Mouse (Mus musculus): ENCODE measurements around the gene Col4a1. TPM values are rescaled to one million over a fixed set of nuclear protein-coding genes. Genes with fewer than 3 reads are reported as not detected.

The Col4a1 gene
- polyA plus RNA-seq, 1 experiment from 2014 or later: 93.3 TPM

DNA sequence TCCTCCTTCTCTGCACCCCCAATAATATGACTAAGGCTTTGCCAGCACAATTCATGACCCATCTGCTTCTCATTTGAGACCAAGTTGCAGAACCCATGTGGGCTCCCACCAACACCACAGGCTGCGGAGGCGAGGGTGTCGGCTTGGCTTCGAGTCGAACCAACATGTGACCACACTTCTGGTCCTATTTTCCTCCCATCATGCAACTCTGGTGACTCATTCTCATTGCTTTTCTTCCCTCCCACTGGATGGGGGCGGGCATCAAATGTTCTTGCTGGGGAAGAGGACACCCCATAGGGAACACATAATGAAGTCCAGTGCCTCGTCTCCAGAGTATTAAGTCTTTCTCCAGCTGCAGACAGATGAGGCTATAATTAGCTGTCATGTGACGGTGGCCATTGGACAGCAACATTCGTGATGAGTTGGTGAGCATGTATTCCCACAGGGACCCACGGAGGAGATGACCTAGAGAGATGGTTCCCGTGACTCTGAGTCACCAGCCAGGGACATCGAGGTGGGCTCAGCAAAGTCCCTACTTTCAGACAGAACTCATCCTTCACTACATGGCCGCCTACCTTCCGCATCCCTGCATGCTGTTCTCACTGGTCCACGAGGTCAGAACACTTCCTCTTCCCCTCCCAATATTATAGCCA, 39.0 kb downstream of the Col4a1 start:
- Histone ChIP-seq H3K4me2 (no peak overlapping the region), H3K36me3 (no peaks in the 10 kb centered on the region), H3K9me3 (no peaks in the 10 kb centered on the region), H3K27ac (no peak overlapping the region), H3K9ac (no peak overlapping the region), H3K4me1 (replicated peaks) (peaks cover 14% of the 10 kb centered on the region), H3K4me3 (no peak overlapping the region), H3K27me3 (no peaks in the 10 kb centered on the region)
- WGBS: 89% methylated on average over 15 of the region's 15 CpGs
- ATAC-seq (ENCODE audit: low FRiP score): no peak

DNA sequence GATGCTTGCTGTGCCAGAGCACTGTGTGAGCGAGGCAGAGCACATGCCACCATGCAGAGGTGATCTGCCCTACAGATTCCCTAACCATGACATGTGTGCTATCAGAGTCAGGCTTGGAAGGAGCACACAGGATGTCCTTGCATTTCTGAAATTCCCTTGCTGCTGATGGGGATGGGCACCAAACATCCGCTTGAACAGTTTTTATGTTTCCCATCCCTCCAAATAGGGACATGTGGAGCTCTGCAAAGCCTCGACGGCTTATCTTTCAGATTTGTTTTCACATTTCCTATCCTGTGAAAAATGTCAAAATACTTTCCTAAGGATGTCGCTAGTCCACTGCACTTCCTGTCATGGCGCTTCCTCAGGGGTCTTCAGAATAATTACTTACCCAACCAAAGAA, 40.4 kb downstream of the Col4a1 start:
- Histone ChIP-seq H3K9ac (no peak overlapping the region), H3K27ac (no peak overlapping the region), H3K36me3 (no peaks in the 10 kb centered on the region), H3K27me3 (no peaks in the 10 kb centered on the region), H3K4me1 (replicated peaks) (0 out of 2 replicates have a peak, but pooled peaks cover 4% of the 10 kb centered on the region), H3K4me3 (no peak overlapping the region), H3K4me2 (no peak overlapping the region), H3K9me3 (no peaks in the 10 kb centered on the region)
- ATAC-seq (ENCODE audit: low FRiP score): no peak
- WGBS: 91% methylated on average over 6 of the region's 6 CpGs

DNA sequence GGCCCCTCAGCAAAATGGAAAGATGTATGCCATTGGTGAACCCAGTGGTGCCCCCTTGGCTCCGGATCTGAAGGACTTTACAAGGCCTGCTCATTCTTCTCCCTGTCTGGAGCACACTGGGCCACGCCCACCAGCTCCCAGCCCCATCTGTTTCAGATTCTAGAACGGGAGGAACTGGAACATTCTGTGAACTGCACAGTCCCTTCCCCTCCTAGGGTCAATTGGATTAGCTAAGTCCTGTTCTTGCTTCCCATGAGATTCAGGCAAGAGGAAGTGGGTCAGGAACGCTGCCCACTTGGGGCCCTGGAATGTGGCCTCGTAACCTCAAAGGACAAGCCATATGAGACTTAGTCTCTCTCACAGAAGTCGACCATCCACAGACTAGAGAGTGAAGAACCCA, 41.8 kb downstream of the Col4a1 start:
- H3K27ac ChIP-seq: no peak overlapping the region
- 0 out of 2 replicates have a peak, but pooled peaks cover 4% of the 10 kb centered on the region for H3K4me1 ChIP-seq (replicated peaks)
- H3K36me3 ChIP-seq: no peaks in the 10 kb centered on the region
- no peaks in the 10 kb centered on the region for H3K9me3 ChIP-seq
- H3K4me3 ChIP-seq: no peak overlapping the region
- H3K27me3 ChIP-seq: no peaks in the 10 kb centered on the region
- no peak overlapping the region for H3K4me2 ChIP-seq
- H3K9ac ChIP-seq: no peak overlapping the region
- 75% methylated on average over 6 of the region's 6 CpGs for WGBS
- no peak for ATAC-seq (ENCODE audit: low FRiP score)

DNA sequence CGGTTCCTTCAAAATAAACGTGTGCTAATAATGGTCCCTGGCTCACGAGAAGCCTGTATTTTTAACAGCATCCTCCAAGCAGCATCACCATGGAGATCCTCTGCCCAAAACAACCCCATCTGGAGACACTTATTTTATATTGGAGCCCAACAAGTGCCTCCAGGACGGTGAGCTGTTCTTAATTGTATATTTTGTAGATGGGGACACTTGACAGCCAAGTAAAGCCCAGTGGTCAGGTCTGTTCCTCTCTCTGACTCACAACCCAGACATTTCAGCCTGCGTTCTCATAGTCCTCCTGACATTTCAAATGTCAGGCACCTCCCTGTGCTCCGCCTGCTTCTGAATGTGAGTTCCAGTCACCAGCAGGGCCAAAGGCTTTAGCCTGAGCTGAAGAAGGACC, 43.9 kb downstream of the Col4a1 start:
- 82% methylated on average over 6 of the region's 6 CpGs for WGBS
- ATAC-seq (ENCODE audit: low FRiP score): no peak
- no peaks in the 10 kb centered on the region for H3K4me1 ChIP-seq (replicated peaks)
- no peak overlapping the region for H3K4me2 ChIP-seq
- H3K9me3 ChIP-seq: no peaks in the 10 kb centered on the region
- H3K27ac ChIP-seq: no peak overlapping the region
- H3K27me3 ChIP-seq: no peaks in the 10 kb centered on the region
- no peak overlapping the region for H3K9ac ChIP-seq
- H3K36me3 ChIP-seq: no peaks in the 10 kb centered on the region
- no peak overlapping the region for H3K4me3 ChIP-seq

DNA sequence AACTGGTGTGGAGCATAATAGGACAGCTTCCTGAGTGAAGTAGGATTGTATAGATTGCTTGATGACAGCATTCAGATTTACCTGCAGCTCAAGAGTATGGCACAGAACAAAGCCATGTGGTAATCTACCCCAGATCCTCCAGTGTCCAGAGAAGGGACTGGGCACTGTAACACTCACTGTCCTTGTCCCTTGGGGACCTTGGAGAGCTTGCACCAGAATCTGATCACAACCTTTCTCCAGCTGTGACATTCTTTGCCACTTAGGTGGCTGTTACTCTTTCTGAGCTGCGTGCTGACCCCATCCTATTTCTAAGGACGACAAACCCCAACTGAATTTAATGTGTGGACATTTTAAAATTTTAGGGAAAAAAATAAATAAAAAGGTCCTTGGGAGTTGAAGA, 46.2 kb downstream of the Col4a1 start:
- Histone ChIP-seq H3K9ac (no peak overlapping the region), H3K27me3 (no peaks in the 10 kb centered on the region), H3K4me3 (no peak overlapping the region), H3K36me3 (no peaks in the 10 kb centered on the region), H3K4me1 (replicated peaks) (no peaks in the 10 kb centered on the region), H3K27ac (no peak overlapping the region), H3K4me2 (no peak overlapping the region), H3K9me3 (no peaks in the 10 kb centered on the region)
- 87% methylated on average over 2 of the region's 2 CpGs for WGBS
- no peak for ATAC-seq (ENCODE audit: low FRiP score)

DNA sequence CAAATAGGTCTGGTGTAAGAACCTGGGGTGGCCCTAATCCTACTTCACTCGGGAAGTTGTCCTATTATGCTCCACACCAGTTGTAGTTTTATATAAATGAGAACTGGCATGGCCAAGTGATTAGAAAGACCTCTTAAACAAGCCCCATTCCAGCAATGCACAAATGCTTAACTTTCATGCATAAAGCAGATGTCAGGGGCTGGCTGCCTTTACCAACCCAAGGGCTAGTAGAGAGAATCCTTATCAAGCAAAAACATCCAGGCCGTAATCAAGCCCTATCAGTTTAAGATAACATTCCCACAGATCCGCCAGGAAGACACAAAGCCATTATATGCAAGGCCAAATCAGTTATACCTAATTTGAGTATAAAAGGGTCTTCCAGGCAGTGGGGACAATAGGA, 46.7 kb downstream of the Col4a1 start:
- Histone ChIP-seq H3K27ac (no peak overlapping the region), H3K4me2 (no peak overlapping the region), H3K9me3 (no peaks in the 10 kb centered on the region), H3K27me3 (no peaks in the 10 kb centered on the region), H3K9ac (no peak overlapping the region), H3K4me3 (no peak overlapping the region), H3K4me1 (replicated peaks) (no peaks in the 10 kb centered on the region), H3K36me3 (no peaks in the 10 kb centered on the region)
- ATAC-seq (ENCODE audit: low FRiP score): no peak
- WGBS: 74% methylated on average over 3 of the region's 3 CpGs

DNA sequence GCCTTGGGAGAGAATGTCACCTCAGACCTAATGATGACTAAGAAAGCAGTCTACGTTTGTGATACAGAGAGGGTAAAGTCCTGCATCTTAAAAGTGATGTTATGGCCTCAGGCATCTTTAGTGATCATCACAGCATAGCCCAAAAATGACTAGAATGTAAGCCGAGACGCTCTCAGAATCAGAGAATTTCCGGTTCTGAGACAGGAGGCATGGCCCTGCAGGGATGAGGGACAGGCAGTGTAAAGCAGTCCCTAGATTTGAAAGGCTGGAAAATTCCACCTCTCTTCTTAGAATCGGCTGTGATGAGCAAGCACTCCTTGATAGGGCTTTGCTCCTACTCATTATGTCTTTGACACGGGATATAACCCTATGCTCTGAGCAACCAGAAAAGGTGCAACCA, 48.8 kb downstream of the Col4a1 start:
- no peak overlapping the region for H3K4me3 ChIP-seq
- no peaks in the 10 kb centered on the region for H3K36me3 ChIP-seq
- no peaks in the 10 kb centered on the region for H3K9me3 ChIP-seq
- no peak overlapping the region for H3K4me2 ChIP-seq
- no peak overlapping the region for H3K27ac ChIP-seq
- no peak for ATAC-seq (ENCODE audit: low FRiP score)
- no peaks in the 10 kb centered on the region; the same call in 1 of the 2 replicates for H3K27me3 ChIP-seq
- peaks cover 6% of the 10 kb centered on the region; the same call in 1 of the 2 replicates for H3K4me1 ChIP-seq (replicated peaks)
- WGBS: 87% methylated on average over 6 of the region's 6 CpGs
- H3K9ac ChIP-seq: no peak overlapping the region

DNA sequence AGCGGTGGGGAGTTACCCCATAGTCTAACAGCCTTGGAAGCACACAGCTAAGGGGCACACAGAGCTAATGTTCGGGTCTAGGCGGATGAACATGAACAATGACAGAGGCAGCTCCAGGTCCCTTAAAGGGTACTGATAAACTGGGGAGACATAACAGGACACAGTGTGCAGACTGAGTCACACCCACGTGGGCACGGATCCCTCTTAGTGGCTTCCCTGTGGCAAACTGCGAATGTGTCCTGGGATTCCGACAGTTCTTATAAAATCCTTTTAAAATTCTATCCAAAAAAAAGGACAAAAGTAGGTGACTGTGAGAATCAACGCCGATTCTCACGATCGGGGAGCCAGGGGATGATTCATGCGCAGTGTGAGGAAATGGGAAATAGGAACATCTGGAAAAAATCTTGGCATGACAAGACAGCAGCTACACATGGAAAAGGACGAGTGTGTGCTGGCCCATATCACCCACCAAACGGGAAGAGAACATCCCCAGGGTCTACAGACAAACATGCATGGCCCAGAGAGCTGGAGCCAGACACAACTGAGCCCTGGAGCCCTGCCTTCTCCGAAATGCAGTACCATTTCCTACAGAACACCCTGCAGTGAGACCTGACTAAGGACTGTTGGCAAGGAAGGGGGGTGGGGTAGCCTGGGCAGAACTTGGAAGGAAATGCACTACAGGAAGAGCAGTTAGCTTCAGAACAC, 50.4 kb downstream of the Col4a1 start:
- H3K9me3 ChIP-seq: no peaks in the 10 kb centered on the region
- no peak overlapping the region for H3K27ac ChIP-seq
- no peaks in the 10 kb centered on the region; the same call in 1 of the 2 replicates for H3K27me3 ChIP-seq
- H3K4me2 ChIP-seq: no peak overlapping the region
- 82% methylated on average over 15 of the region's 15 CpGs for WGBS
- no peak overlapping the region for H3K9ac ChIP-seq
- H3K4me3 ChIP-seq: no peak overlapping the region
- ATAC-seq (ENCODE audit: low FRiP score): no peak
- H3K36me3 ChIP-seq: no peaks in the 10 kb centered on the region
- peaks cover 6% of the 10 kb centered on the region; the same call in 1 of the 2 replicates for H3K4me1 ChIP-seq (replicated peaks)

DNA sequence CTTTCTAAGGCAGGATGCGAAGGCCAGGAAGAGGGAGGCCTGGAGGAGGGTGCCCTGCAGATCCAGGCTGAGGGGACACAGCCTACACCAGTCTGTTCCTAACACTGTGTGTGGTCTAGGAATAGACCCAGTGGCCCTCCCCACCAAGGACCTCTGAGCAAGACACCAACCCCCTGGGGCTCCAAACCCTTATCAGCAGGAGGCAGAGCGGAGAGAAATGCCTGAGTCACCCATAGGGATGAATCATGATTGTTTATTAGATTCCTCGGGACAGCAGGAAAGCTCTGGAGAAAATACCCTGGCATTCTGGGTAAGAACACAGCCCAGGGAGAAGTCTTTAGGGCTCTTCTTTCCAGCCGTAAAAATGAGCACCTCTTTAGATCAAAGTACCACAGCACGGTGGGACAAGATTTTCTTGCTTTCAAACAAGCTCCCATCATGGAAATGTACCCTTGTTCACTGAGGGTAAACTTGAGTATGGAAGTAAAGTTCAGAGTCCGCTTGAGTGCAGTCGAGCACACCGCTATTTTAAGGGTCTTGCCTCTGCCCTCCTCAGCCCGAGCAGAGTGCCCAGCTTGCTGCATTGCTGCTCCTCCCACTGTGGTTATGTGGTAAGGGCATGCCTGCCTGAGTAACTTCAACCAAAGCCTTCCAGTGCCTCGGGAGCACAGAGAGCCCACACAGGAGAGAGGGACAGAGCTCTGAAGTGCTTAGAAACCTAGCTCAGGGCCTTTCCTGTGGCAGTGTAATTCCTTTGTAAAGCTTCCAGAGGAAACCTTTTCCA, 52.6 kb downstream of the Col4a1 start:
- WGBS: 51% methylated on average over 10 of the region's 10 CpGs
- H3K27me3 ChIP-seq: no peaks in the 10 kb centered on the region; the same call in 1 of the 2 replicates
- H3K36me3 ChIP-seq: no peaks in the 10 kb centered on the region
- H3K4me2 ChIP-seq: no peak overlapping the region
- peaks cover 6% of the 10 kb centered on the region; the same call in 1 of the 2 replicates for H3K4me1 ChIP-seq (replicated peaks)
- no peak overlapping the region for H3K9ac ChIP-seq
- H3K9me3 ChIP-seq: no peaks in the 10 kb centered on the region
- no peak for ATAC-seq (ENCODE audit: low FRiP score)
- no peak overlapping the region for H3K27ac ChIP-seq
- H3K4me3 ChIP-seq: no peak overlapping the region

DNA sequence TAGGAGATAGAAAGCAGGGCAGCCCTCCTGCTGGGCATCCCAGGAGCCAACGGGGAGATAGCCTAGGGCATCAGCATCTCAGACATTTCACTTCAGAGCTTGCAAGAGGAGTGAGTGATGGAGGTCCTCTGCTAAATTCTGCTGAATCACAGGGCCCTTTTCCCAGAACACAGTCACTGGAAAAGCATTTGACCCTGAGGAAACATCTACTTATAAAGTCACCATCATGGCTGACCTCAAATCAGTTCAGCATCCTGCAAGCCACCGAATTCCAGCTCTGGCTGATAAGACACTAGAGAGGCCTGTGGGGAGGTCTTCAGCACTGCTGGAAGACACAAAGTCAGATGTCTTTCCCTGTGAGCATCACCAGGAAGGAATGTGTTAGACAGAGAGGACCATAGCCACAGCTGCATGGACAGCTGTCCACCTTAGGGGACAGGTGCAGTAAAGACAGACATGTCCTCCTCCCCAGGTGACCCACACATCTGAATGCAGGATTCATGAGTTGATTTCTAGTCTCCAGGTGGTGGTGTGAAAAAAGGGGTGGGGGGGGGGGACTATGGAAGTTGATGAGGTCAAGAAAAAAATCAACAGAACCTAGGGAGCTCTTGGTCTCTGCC, 54.0 kb downstream of the Col4a1 start:
- WGBS: 83% methylated on average over 2 of the region's 2 CpGs
- no peaks in the 10 kb centered on the region for H3K36me3 ChIP-seq

DNA sequence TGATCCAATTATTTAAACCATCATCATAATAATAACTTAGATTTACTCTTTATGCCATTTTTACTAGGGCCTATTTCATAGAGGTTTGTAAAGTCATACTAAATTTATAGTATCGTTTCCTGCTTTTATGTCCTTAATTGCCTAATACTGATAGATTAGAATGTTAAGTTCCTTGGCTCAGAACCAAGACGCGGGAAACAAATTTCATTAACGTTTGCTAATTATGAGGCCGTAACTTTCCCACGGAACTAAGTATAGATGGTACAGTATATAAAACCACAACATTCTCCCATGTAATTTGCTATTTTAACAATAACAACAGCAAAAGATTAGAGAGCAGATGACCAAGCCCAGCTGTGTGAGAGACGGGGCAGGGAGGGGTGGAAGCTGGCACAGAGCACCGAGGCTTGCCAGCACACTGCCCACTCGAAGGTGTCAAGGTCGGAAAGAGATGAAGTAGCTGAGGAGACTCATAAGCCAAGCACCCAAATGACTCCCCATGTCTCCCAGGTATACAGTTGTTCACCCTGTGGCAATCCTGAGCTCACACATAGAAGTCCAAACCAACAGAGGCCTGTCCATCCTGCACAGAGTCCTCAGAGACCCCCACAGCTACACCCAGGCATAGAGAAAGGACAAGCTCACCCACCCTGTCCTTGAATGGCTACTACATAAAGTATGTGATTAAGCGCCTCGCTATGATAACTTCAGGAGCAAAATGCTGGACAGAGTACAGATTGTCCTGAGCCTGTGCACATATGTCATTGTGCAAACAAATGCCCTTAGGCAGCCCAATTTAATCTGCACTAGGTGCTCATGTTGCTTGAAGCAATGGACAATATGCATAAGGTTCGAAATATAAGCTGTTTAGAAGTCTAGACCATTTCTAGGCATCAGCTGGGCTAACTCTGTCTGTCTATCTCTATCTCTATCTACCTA, 55.3 kb downstream of the Col4a1 start:
- Histone ChIP-seq H3K27me3 (no peaks in the 10 kb centered on the region; the same call in 1 of the 2 replicates), H3K9ac (no peak overlapping the region), H3K4me3 (no peak overlapping the region), H3K36me3 (no peaks in the 10 kb centered on the region), H3K4me2 (no peak overlapping the region), H3K27ac (no peak overlapping the region), H3K4me1 (replicated peaks) (peaks cover 6% of the 10 kb centered on the region; the same call in 1 of the 2 replicates), H3K9me3 (no peaks in the 10 kb centered on the region)
- WGBS: 86% methylated on average over 13 of the region's 13 CpGs
- no peak for ATAC-seq (ENCODE audit: low FRiP score)

More for the DNA sequence above, 54.0 kb downstream of the Col4a1 start:
- no peaks in the 10 kb centered on the region; the same call in 1 of the 2 replicates for H3K27me3 ChIP-seq
- H3K4me1 ChIP-seq (replicated peaks): peaks cover 6% of the 10 kb centered on the region; the same call in 1 of the 2 replicates
- no peak overlapping the region for H3K4me3 ChIP-seq
- no peak overlapping the region for H3K27ac ChIP-seq
- H3K9me3 ChIP-seq: no peaks in the 10 kb centered on the region
- H3K9ac ChIP-seq: no peak overlapping the region
- ATAC-seq (ENCODE audit: low FRiP score): no peak
- H3K4me2 ChIP-seq: no peak overlapping the region
